Mouse (Mus musculus) cortical plate, adult 2 months (tissue): ENCODE results near the gene Slc25a22.

Experiments used
- CTCF ChIP-seq: fragments of 200-500 bp; IDR thresholded peaks from 2 replicates; pipeline ENCODE4 v1.5.1; 2011; ENCODE audit warnings: mild to moderate bottlenecking, control low read depth, low read length; ENCODE audit not compliant: insufficient read depth; ENCODE audit errors: extremely low read depth
- POLR2A ChIP-seq: fragments of 200-500 bp; IDR thresholded peaks from 2 replicates; pipeline ENCODE4 v1.6.1; 2011; ENCODE audit warnings: mild to moderate bottlenecking, low read length, control low read depth; ENCODE audit not compliant: insufficient read depth; ENCODE audit errors: extremely low read depth

DNA sequence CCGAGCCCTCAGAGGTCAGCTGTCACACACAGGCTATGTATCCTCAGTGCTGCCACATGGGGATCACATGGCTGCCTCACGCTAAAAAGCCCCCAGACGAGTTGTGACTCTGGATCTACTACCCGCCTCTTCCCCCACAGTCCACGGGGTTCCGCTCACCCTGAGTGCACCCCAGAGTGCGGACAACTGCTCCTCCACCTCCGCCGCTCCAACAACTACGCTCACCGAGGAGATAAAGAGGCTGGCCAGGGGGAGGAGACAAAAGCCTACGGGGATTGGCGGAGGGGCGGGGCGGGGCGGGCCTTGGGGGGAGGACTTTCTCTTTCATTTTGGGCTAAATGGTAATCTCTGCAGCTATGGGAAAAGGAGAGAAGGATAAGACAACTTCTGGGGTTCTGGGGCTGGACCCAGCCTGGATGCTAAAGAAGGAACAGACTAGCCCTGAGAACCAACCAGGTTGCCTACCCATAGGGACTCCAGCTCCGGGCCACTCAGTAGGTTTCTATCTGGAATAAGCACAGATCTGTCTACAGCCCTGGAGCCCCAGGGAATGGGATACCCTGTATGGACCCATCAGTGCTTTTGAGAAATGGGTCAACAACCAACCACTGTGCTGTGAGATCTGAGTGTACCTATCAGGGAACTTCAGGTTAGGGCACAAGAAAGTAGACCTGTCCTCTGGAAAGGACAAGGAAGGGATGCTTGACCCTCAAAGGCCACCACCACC, 2.4 kb downstream of the Slc25a22 start:
- TF ChIP-seq CTCF = no peak
- TF ChIP-seq POLR2A = peak; percentile 83; the same call in 1 of the 2 replicates
